ENCODE assay signal across 9 mouse cellular contexts in the genomic region with DNA sequence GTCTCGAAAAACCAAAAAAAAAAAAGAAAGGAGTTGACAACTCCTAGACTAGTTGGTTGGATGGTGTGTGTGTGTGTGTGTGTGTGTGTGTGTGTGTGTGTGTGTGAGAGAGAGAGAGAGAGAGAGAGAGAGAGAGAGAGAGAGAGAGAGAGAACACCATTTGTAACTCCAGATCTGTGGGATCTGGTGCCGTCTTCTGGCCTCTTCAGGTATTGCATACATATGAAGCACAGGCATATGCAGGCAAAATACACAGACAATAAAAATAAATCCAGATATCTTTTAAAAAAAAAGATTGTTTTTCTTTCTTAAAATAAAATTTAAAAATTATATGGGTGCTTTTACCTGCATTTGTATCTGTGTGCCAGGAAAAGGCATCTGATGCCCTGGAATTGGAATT. TPM values are rescaled to one million over a fixed set of nuclear protein-coding genes. Genes with fewer than 3 reads are reported as not detected.
DNase-seq lines count a peak whose midpoint lies in the region; ATAC-seq and TF ChIP-seq lines count a peak whose summit lies in the region.
"Had no signal": no experiment of that assay in that cellular context is flagged by ENCODE, and none has a peak within 500 bp of the region (broad histone marks: within the 10 kb centered on the region; RNA-seq: fewer than 3 reads in every experiment).

No protein-coding gene starts in this region.

- no peak for TF ChIP-seq POLR2A in lung, adult 2 months (IDR thresholded peaks at IDR 0.05; ENCODE audit: borderline replicate concordance, extremely low read depth, low read depth, low read length)

- no peak overlapping the region for H3K4me2 ChIP-seq in forebrain, embryonic 14.5 days (ENCODE audit: low read length)
- no peak overlapping the region for H3K4me2 ChIP-seq in forebrain, embryonic 16.5 days (ENCODE audit: low read length)
- no peak overlapping the region for H3K4me2 ChIP-seq in forebrain, embryonic 13.5 days
- H3K4me2 ChIP-seq: lung, embryonic 15.5 days had no signal

- WGBS in forebrain, embryonic 14.5 days, result 54% methylated on average over 2 of the region's 2 CpGs
- WGBS in forebrain, embryonic 16.5 days, result 51% methylated on average over 2 of the region's 2 CpGs
- 50% methylated on average over 2 of the region's 2 CpGs for WGBS in lung, adult 2 months
- WGBS in forebrain, embryonic 13.5 days, result 50% methylated on average over 2 of the region's 2 CpGs

- no peaks in the 10 kb centered on the region for H3K27me3 ChIP-seq in forebrain, embryonic 14.5 days (replicated peaks; ENCODE audit: control insufficient read depth, insufficient read depth, low read length)
- H3K27me3 ChIP-seq in forebrain, embryonic 16.5 days (replicated peaks; ENCODE audit: control insufficient read depth, insufficient read depth, low read length), result no peaks in the 10 kb centered on the region
- H3K27me3 ChIP-seq in forebrain, embryonic 13.5 days, result no peaks in the 10 kb centered on the region
- H3K27me3 ChIP-seq: lung, embryonic 15.5 days had no signal

- TF ChIP-seq CTCF in lung, adult 2 months (IDR thresholded peaks at IDR 0.05; ENCODE audit: insufficient read depth, low read length), result no peak

- H3K9me3 ChIP-seq in forebrain, embryonic 14.5 days (replicated peaks; ENCODE audit: control insufficient read depth, low read length), result no peaks in the 10 kb centered on the region
- no peaks in the 10 kb centered on the region for H3K9me3 ChIP-seq in forebrain, embryonic 16.5 days (ENCODE audit: control insufficient read depth, low read length)
- no peaks in the 10 kb centered on the region for H3K9me3 ChIP-seq in forebrain, embryonic 13.5 days (replicated peaks)
- H3K9me3 ChIP-seq: lung, embryonic 15.5 days had no signal

- DNase-seq in forebrain, embryonic 14.5 days (ENCODE audit: low spot score), result peak; percentile 10
- peak; percentile 23 to 38 for DNase-seq in lung, adult 18-20 months
- no peak for DNase-seq in lung, adult 2 months

- H3K4me1 ChIP-seq in forebrain, embryonic 14.5 days (ENCODE audit: control insufficient read depth, insufficient read depth, low read length), result no peaks in the 10 kb centered on the region
- peaks cover 4% of the 10 kb centered on the region for H3K4me1 ChIP-seq in forebrain, embryonic 16.5 days (replicated peaks; ENCODE audit: control insufficient read depth, insufficient read depth, low read length)
- no peaks in the 10 kb centered on the region for H3K4me1 ChIP-seq in lung, adult 2 months (ENCODE audit: control insufficient read depth, insufficient read depth, low read length)
- H3K4me1 ChIP-seq in forebrain, embryonic 13.5 days, result no peaks in the 10 kb centered on the region
- H3K4me1 ChIP-seq: lung, embryonic 15.5 days had no signal

- no peak for ATAC-seq in forebrain, embryonic 14.5 days
- no peak for ATAC-seq in forebrain, embryonic 16.5 days
- ATAC-seq in common myeloid progenitor, adult 5-6 weeks (replicated peaks; ENCODE audit: low read depth, poor library complexity, severe bottlenecking), result peak; percentile 62
- ATAC-seq in megakaryocyte progenitor cell, adult 5-6 weeks (replicated peaks; ENCODE audit: poor library complexity), result peak; percentile 91
- ATAC-seq in erythroid progenitor cell, adult 5-6 weeks (replicated peaks; ENCODE audit: low FRiP score, poor library complexity, severe bottlenecking), result no peak
- no peak for ATAC-seq in forebrain, embryonic 13.5 days

- H3K4me3 ChIP-seq in forebrain, embryonic 14.5 days (ENCODE audit: low read depth, low read length), result no peak overlapping the region
- no peak overlapping the region for H3K4me3 ChIP-seq in forebrain, embryonic 16.5 days (replicated peaks; ENCODE audit: low read length)
- no peak overlapping the region for H3K4me3 ChIP-seq in lung, adult 2 months (replicated peaks; ENCODE audit: extremely low read depth, low read depth, low read length)
- H3K4me3 ChIP-seq in forebrain, embryonic 13.5 days, result no peak overlapping the region
- H3K4me3 ChIP-seq: lung, embryonic 15.5 days had no signal

- no peaks in the 10 kb centered on the region for H3K36me3 ChIP-seq in forebrain, embryonic 14.5 days (ENCODE audit: control insufficient read depth, insufficient read depth, low read length)
- H3K36me3 ChIP-seq in forebrain, embryonic 16.5 days (ENCODE audit: control insufficient read depth, insufficient read depth), result no peaks in the 10 kb centered on the region
- no peaks in the 10 kb centered on the region for H3K36me3 ChIP-seq in forebrain, embryonic 13.5 days (ENCODE audit: poor library complexity, severe bottlenecking)
- H3K36me3 ChIP-seq: lung, embryonic 15.5 days had no signal

- H3K9ac ChIP-seq in forebrain, embryonic 14.5 days (ENCODE audit: low read length), result no peak overlapping the region
- H3K9ac ChIP-seq in forebrain, embryonic 16.5 days (replicated peaks; ENCODE audit: low read depth, low read length), result no peak overlapping the region
- H3K9ac ChIP-seq in forebrain, embryonic 13.5 days, result no peak overlapping the region
- H3K9ac ChIP-seq: lung, embryonic 15.5 days had no signal

- no peak overlapping the region for H3K27ac ChIP-seq in forebrain, embryonic 14.5 days (ENCODE audit: low read depth, low read length)
- no peak overlapping the region for H3K27ac ChIP-seq in forebrain, embryonic 16.5 days (ENCODE audit: low read length)
- no peak overlapping the region for H3K27ac ChIP-seq in forebrain, embryonic 13.5 days
- H3K27ac ChIP-seq: lung, embryonic 15.5 days had no signal

RNA-seq across cellular contexts. Expression of gene Tmem38a, which starts 18.3 kb away (rescaled TPM):
- polyA plus RNA-seq in forebrain, embryonic 14.5 days (2014; fragmentation: Nextera tagmentation; extraction: Ambion mirVana), result 16.2 and 18.8 TPM in 2 replicates
- 18.2 and 19.6 TPM in 2 replicates for polyA plus RNA-seq in forebrain, embryonic 16.5 days (2015; fragmentation: Nextera tagmentation; extraction: Ambion mirVana)
- polyA plus RNA-seq in lung, adult 2 months (2012; rRNA removed), result 39.3 and 101 TPM in 2 replicates
- 0.59 and 0.97 TPM in 2 replicates for total RNA-seq in common myeloid progenitor, adult 5-6 weeks (2017)
- total RNA-seq in megakaryocyte progenitor cell, adult 5-6 weeks (2015), result 0.42 and 1.1 TPM in 2 replicates
- total RNA-seq in megakaryocyte progenitor cell, adult 5-6 weeks (2017), result 0.58 and 1.6 TPM in 2 replicates
- not detected in 2 replicates for total RNA-seq in erythroid progenitor cell, adult 5-6 weeks (2015; ENCODE audit: low replicate concordance)
- not detected in 2 replicates for total RNA-seq in erythroid progenitor cell, adult 5-6 weeks (2017; ENCODE audit: low replicate concordance)
- polyA plus RNA-seq in forebrain, embryonic 13.5 days (2015; fragmentation: Nextera tagmentation; extraction: Ambion mirVana), result 13.3 and 13.5 TPM in 2 replicates

RNA-seq across cellular contexts. Expression of gene Smim7, which starts 19.3 kb away (rescaled TPM):
- polyA plus RNA-seq in forebrain, embryonic 14.5 days (2014; fragmentation: Nextera tagmentation; extraction: Ambion mirVana), result 103 and 108 TPM in 2 replicates
- polyA plus RNA-seq in forebrain, embryonic 16.5 days (2015; fragmentation: Nextera tagmentation; extraction: Ambion mirVana), result 129 and 139 TPM in 2 replicates
- polyA plus RNA-seq in lung, adult 2 months (2012; rRNA removed), result 42.2 and 48.3 TPM in 2 replicates
- total RNA-seq in common myeloid progenitor, adult 5-6 weeks (2017), result 57.2 and 60.7 TPM in 2 replicates
- 45.9 and 54.0 TPM in 2 replicates for total RNA-seq in megakaryocyte progenitor cell, adult 5-6 weeks (2015)
- 47.5 and 52.1 TPM in 2 replicates for total RNA-seq in megakaryocyte progenitor cell, adult 5-6 weeks (2017)
- 18.4 and 20.2 TPM in 2 replicates for total RNA-seq in erythroid progenitor cell, adult 5-6 weeks (2015; ENCODE audit: low replicate concordance)
- 11.6 and 22.6 TPM in 2 replicates for total RNA-seq in erythroid progenitor cell, adult 5-6 weeks (2017; ENCODE audit: low replicate concordance)
- polyA plus RNA-seq in forebrain, embryonic 13.5 days (2015; fragmentation: Nextera tagmentation; extraction: Ambion mirVana), result 123 and 126 TPM in 2 replicates

RNA-seq across cellular contexts. Expression of gene Med26, which starts 42.1 kb away (rescaled TPM):
- polyA plus RNA-seq in forebrain, embryonic 14.5 days (2014; fragmentation: Nextera tagmentation; extraction: Ambion mirVana), result 11.8 and 14.7 TPM in 2 replicates
- polyA plus RNA-seq in forebrain, embryonic 16.5 days (2015; fragmentation: Nextera tagmentation; extraction: Ambion mirVana), result 19.9 and 21.6 TPM in 2 replicates
- polyA plus RNA-seq in lung, adult 2 months (2012; rRNA removed), result 10.0 and 14.3 TPM in 2 replicates
- 9.6 and 12.4 TPM in 2 replicates for total RNA-seq in common myeloid progenitor, adult 5-6 weeks (2017)
- 10.0 and 12.0 TPM in 2 replicates for total RNA-seq in megakaryocyte progenitor cell, adult 5-6 weeks (2015)
- total RNA-seq in megakaryocyte progenitor cell, adult 5-6 weeks (2017), result 8.6 and 9.9 TPM in 2 replicates
- total RNA-seq in erythroid progenitor cell, adult 5-6 weeks (2015; ENCODE audit: low replicate concordance), result 5.4 and 6.8 TPM in 2 replicates
- 7.3 and 8.7 TPM in 2 replicates for total RNA-seq in erythroid progenitor cell, adult 5-6 weeks (2017; ENCODE audit: low replicate concordance)
- polyA plus RNA-seq in forebrain, embryonic 13.5 days (2015; fragmentation: Nextera tagmentation; extraction: Ambion mirVana), result 15.5 and 19.4 TPM in 2 replicates

RNA-seq across cellular contexts. Expression of gene Nwd1, which starts 56.3 kb away (rescaled TPM):
- 0.81 and 1.3 TPM in 2 replicates for polyA plus RNA-seq in forebrain, embryonic 14.5 days (2014; fragmentation: Nextera tagmentation; extraction: Ambion mirVana)
- 1.9 and 2.0 TPM in 2 replicates for polyA plus RNA-seq in forebrain, embryonic 16.5 days (2015; fragmentation: Nextera tagmentation; extraction: Ambion mirVana)
- 0.97 and 1.0 TPM in 2 replicates for polyA plus RNA-seq in lung, adult 2 months (2012; rRNA removed)
- total RNA-seq in common myeloid progenitor, adult 5-6 weeks (2017), result 5.6 and 9.1 TPM in 2 replicates
- total RNA-seq in megakaryocyte progenitor cell, adult 5-6 weeks (2015), result 3.1 and 4.7 TPM in 2 replicates
- 4.0 and 5.4 TPM in 2 replicates for total RNA-seq in megakaryocyte progenitor cell, adult 5-6 weeks (2017)
- 8.3 TPM in 1 of 2 replicates, not detected in the other for total RNA-seq in erythroid progenitor cell, adult 5-6 weeks (2015; ENCODE audit: low replicate concordance)
- total RNA-seq in erythroid progenitor cell, adult 5-6 weeks (2017; ENCODE audit: low replicate concordance), result 0.51 TPM in 1 of 2 replicates, not detected in the other
- 0.68 and 0.97 TPM in 2 replicates for polyA plus RNA-seq in forebrain, embryonic 13.5 days (2015; fragmentation: Nextera tagmentation; extraction: Ambion mirVana)

Comparison
In these comparisons a context has a peak if more than half of its experiments do, and no peak if none do; other contexts are left out.
1. ATAC-seq: peak in common myeloid progenitor, adult 5-6 weeks (single experiment) and megakaryocyte progenitor cell, adult 5-6 weeks (single experiment); none in forebrain, embryonic 14.5 days (single experiment), forebrain, embryonic 16.5 days (single experiment), erythroid progenitor cell, adult 5-6 weeks (single experiment) and forebrain, embryonic 13.5 days (single experiment).